9 mouse cellular contexts compared by ENCODE assay signal in the genomic region with DNA sequence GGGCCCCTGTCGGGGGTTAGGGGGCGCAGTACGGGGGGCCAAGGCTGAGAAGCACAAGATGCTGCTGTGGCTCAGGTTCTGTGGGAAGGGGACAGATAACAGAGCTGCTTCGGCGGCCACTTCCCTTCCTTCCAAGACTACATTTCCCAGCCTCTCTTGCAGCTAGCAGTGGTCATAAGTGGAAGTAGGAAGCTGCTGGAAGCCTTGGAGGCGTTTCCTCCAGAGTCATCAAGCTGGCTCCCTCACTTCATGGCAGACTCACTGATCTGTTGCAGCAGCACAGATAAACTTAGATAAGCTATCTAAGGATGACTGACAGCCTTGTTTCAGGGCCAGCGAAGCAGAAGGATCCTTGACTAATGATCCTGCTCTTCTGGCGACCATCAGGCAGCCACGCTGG.
DNase-seq lines count a peak whose midpoint lies in the region; ATAC-seq and TF ChIP-seq lines count a peak whose summit lies in the region.
"Had no signal": no experiment of that assay in that cellular context is flagged by ENCODE, and none has a peak within 500 bp of the region (broad histone marks: within the 10 kb centered on the region; RNA-seq: fewer than 3 reads in every experiment).

No protein-coding gene starts in this region.

- H3K27ac ChIP-seq in heart, embryonic 11.5 days (ENCODE audit: low read depth, low read length), result no peak overlapping the region
- H3K27ac ChIP-seq in midbrain, embryonic 10.5 days (replicated peaks), result 0 out of 2 replicates have a peak overlapping the region, but pooled peaks have one; percentile 13
- no peak overlapping the region; the same call in 1 of the 2 replicates for H3K27ac ChIP-seq in intestine, postnatal 0 days (ENCODE audit: low read depth, low read length)

- intact Hi-C loops in heart, postnatal 36 days (cut with DNase I), result no loop called here

- H3K4me3 ChIP-seq in heart, embryonic 11.5 days (ENCODE audit: low read depth, low read length), result no peak overlapping the region
- no peak overlapping the region for H3K4me3 ChIP-seq in midbrain, embryonic 10.5 days
- H3K4me3 ChIP-seq in intestine, postnatal 0 days (ENCODE audit: low read depth, low read length), result no peak overlapping the region

- TF ChIP-seq CTCF in intestine, postnatal 0 days (IDR thresholded peaks at IDR 0.05; ENCODE audit: low read depth), result no peak

- H3K4me2 ChIP-seq in heart, embryonic 11.5 days, result peak overlapping the region; percentile 39; the same call in 1 of the 2 replicates
- H3K4me2 ChIP-seq in intestine, postnatal 0 days (replicated peaks; ENCODE audit: low read depth), result no peak overlapping the region

- H3K9me3 ChIP-seq in heart, embryonic 11.5 days (replicated peaks; ENCODE audit: control insufficient read depth, low read length), result 0 out of 2 replicates have a peak, but pooled peaks cover 3% of the 10 kb centered on the region
- H3K9me3 ChIP-seq in midbrain, embryonic 10.5 days (replicated peaks), result no peaks in the 10 kb centered on the region
- H3K9me3 ChIP-seq in intestine, postnatal 0 days (ENCODE audit: control insufficient read depth), result no peaks in the 10 kb centered on the region
- H3K9me3 ChIP-seq: G1E had no signal

- no peak for ATAC-seq in heart, embryonic 11.5 days (replicated peaks; ENCODE audit: insufficient number of reproducible peaks, low FRiP score, low TSS enrichment)
- ATAC-seq in intestine, postnatal 0 days, result no peak

- H3K36me3 ChIP-seq in heart, embryonic 11.5 days (ENCODE audit: control insufficient read depth, insufficient read depth, low read length), result no peaks in the 10 kb centered on the region
- no peaks in the 10 kb centered on the region for H3K36me3 ChIP-seq in midbrain, embryonic 10.5 days
- H3K36me3 ChIP-seq in intestine, postnatal 0 days (ENCODE audit: control insufficient read depth, insufficient read depth), result 0 out of 2 replicates have a peak, but pooled peaks cover 4% of the 10 kb centered on the region

- peaks cover 92% of the 10 kb centered on the region for H3K27me3 ChIP-seq in heart, embryonic 11.5 days (ENCODE audit: control insufficient read depth, insufficient read depth, low read length)
- peaks cover 39% of the 10 kb centered on the region for H3K27me3 ChIP-seq in midbrain, embryonic 10.5 days (ENCODE audit: low read depth, poor library complexity, severe bottlenecking)
- no peaks in the 10 kb centered on the region for H3K27me3 ChIP-seq in intestine, postnatal 0 days (replicated peaks; ENCODE audit: control insufficient read depth, insufficient read depth, low read length)

- no peak overlapping the region for H3K9ac ChIP-seq in heart, embryonic 11.5 days (ENCODE audit: low read depth, low read length)
- H3K9ac ChIP-seq in intestine, postnatal 0 days (ENCODE audit: low read depth, low read length), result no peak overlapping the region

- no peaks in the 10 kb centered on the region; the same call in 1 of the 2 replicates for H3K4me1 ChIP-seq in heart, embryonic 11.5 days (ENCODE audit: control insufficient read depth, insufficient read depth, low read length)
- H3K4me1 ChIP-seq in midbrain, embryonic 10.5 days, result peaks cover 62% of the 10 kb centered on the region
- no peaks in the 10 kb centered on the region for H3K4me1 ChIP-seq in intestine, postnatal 0 days (replicated peaks; ENCODE audit: control insufficient read depth, insufficient read depth, low read length)

- peak; percentile 96 for DNase-seq in heart, adult 11 months
- no peak for DNase-seq in heart, postnatal 36 days
- peak; percentile 64 for DNase-seq in adrenal gland, postnatal 10 days
- peak; percentile 31 for DNase-seq in midbrain, embryonic 10.5 days (ENCODE audit: low spot score)
- DNase-seq in frontal cortex, postnatal 10 days (ENCODE audit: low spot score in 2 of 2), result no peak
- no peak for DNase-seq in frontal cortex, postnatal 14 days (ENCODE audit: low spot score in 2 of 2)

- WGBS in heart, embryonic 11.5 days (ENCODE audit: insufficient replicate concordance), result 44% methylated on average over 9 of the region's 9 CpGs
- 48% methylated on average over 9 of the region's 9 CpGs for WGBS in midbrain, embryonic 10.5 days
- WGBS in intestine, postnatal 0 days, result 61% methylated on average over 9 of the region's 9 CpGs

Comparison
In these comparisons a context has a peak if more than half of its experiments do, and no peak if none do; other contexts are left out.
1. DNase-seq: peak in heart, adult 11 months (single experiment), adrenal gland, postnatal 10 days (single experiment) and midbrain, embryonic 10.5 days (single experiment); none in heart, postnatal 36 days (0 of 2), frontal cortex, postnatal 10 days (0 of 2) and frontal cortex, postnatal 14 days (0 of 2).